Mouse (Mus musculus) heart, adult 9 months (tissue): ENCODE data around the gene Rgs1.

Experiments
- DNase-seq, 2 experiments: peaks; one replicate each; pipeline ENCODE4 v3.0.0; 2022; ENCODE audit warnings: low spot score in 2 of 2

The Rgs1 gene

DNA sequence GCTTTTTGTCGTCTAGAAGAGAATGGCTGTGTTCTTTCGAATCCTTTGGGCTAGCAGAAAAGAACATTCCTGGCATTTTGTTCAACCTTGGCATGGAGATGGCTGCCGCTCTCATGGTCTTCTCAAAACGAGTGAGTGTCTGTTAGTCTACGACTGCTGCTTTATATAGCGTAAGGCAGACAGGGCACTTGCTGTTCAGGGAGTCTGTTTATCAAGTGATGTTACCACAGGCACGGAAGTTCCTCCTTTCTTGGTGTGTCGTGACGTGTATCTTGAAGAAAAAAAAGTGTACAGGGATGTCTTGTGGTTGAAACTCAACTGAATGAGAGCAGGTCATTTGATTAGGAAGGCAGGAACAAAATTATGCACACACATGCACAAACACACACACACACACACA is at the start of gene Rgs1:
TSS of gene Rgs1 (minus strand) at position 320 of the 400 bp plus-strand sequence.
- no peak for DNase-seq

- DNase-seq = no peak
Observed at GRCm38 (mm10) chr1:144283020-144284014, 34.3 kb upstream of the Rgs1 start.

GRCm38 (mm10) chr1:144280056-144280455 is 31.0 kb upstream of the Rgs1 start:
- DNase-seq = no peak

GRCm38 (mm10) chr1:144272991-144273390 is 23.9 kb upstream of the Rgs1 start:
- no peak for DNase-seq

- DNase-seq = no peak
Observed at GRCm38 (mm10) chr1:144269112-144269511, 20.1 kb upstream of the Rgs1 start.

DNA sequence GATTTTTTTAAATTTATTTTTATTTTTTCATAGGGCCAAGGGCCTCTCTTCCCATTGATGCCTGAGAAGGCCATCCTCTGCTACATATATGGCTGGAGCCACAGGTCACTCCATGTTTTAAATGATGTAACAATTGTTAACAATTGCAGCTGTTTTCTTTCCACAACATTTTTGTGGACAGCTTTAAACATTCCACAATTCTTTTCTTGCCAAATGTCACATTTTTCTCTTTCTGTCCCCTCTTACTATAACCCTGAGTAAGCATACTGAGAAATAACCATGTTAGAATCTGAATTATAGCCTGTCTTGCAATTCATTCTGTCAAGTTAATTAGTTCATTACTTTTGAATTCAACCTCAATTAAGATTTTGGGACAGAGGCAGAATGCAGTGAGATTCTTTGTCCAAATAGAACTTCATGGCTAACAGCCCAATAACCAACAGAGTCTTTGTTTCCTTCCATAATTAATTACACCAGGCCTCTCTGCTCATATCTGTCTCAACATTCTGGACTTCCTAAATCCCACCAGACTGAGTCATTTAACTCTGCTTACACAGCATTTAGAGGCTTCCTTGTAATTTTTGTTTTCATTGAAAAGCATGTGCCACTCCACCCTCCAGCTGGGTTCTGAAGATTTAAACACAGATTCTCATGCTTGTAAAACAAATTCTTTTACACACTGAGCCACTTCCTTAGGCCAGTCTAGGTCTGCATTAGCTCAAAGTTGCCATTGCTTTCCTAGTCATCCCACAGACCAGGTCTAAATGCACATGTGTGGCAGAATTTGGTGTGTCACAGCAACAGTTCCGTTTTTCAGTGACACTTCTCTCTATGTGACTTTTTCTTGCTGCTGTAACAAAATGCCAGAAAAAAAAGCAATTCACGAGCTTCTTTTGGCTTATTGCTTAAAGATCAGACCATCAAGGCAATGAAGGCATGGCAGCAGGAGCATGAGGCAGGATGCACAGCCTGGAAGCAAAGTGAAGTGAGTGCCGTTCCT is 18.7 kb upstream of the Rgs1 start:
- DNase-seq = peak; percentile 4 to 15

DNA sequence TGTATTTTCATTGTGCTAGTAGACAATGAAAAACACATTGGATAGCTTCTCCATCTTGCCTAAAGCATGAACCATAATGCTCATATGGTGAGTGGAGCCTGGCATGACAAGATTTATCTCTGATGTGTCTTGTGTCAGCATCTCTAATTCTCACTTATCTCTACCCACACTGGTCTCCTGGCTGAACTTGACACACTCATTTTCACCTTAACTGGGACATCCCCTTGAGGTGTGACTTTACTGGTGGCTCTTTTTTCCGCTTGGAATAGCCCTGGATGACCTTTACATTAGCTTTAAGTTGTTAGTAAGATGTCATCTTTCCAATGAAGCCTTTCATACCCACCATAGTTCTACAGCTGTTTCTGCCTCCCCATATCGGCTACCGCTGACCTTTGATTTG is 15.0 kb upstream of the Rgs1 start:
- no peak for DNase-seq

DNA sequence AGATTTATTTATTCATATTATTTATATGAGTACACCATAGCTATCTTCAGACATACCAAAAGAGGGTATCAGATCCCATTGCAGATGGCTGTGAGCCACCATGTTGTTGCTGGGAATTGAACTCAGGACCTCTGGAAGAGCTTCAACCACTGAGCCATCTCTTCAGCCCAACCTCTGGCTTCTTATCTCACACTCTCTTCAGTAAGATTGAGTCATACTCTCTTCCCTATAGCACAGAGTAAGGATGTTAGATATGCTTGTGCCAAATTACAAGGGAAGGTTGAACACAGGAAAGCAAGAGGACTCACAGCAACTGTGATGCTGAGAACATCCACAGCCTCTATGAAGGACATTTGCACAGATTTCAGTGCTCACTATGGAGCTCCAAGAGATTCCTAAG is 13.0 kb upstream of the Rgs1 start:
- no peak for DNase-seq

DNA sequence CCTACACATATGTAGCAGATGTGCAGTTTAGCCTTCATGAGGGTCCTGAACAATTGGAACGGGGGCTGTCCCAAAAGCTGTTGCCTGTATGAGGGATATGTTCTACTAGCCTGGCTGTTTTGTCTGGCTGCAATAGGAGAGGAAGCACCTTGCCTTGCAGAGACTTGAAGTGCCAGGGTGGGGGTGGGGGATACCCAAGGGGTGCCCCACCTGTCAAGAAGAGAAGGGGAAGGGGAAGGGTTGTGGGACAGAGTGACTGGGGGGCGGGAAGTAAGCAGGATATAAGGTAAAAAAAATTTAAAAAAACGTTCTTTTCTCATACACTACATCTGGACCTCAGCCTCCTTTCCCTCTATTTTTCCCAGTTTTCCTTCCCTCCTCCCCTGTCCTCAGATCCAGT is 9.7 kb upstream of the Rgs1 start:
- DNase-seq = no peak

- no peak for DNase-seq
Observed at GRCm38 (mm10) chr1:144256556-144257331, 7.7 kb upstream of the Rgs1 start.

DNA sequence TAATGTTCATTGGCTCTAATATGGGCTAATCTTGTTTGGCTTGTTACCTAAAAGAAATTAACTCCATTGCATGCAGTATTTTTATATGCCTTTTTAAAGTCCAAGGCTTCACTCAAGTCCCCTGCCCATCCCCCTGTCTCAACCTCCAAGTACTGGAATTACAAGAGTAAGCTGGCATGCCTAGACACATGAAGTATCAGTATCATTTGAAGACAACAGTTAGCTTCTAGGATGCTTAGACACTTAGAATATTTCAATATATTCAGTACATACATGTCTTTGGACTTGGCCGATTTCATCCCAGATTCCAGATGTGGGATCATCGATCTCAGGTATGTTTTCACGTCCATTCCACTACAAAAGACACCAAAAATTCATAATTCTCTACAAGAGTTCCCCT is 836 bp downstream of the Rgs1 start:
- DNase-seq = no peak

- no peak for DNase-seq
Observed at GRCm38 (mm10) chr1:144247382-144247781, 1.7 kb downstream of the Rgs1 start.

GRCm38 (mm10) chr1:144243511-144243910 is 5.5 kb downstream of the Rgs1 start:
- peak in 1 of 2 experiments; percentile 12 for DNase-seq

DNA sequence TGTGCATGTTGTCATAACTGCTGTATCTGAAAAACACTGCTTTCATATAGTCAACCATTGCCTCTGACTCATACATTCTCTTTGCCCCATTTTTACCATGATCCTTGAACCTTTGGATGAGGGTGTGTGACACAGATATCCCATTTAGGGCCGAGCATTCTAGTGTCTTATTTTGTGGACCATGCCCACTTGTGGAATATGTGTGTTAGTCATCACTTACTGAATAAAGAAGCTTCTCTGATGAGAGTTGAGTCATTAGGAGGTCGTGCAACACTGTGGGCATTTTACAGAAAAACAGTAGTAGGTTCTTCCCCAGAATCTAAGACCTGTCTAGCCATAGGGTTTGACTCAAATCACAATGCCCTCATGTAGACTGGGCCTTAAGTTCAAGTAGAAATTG is 9.8 kb downstream of the Rgs1 start:
- DNase-seq = no peak

DNA sequence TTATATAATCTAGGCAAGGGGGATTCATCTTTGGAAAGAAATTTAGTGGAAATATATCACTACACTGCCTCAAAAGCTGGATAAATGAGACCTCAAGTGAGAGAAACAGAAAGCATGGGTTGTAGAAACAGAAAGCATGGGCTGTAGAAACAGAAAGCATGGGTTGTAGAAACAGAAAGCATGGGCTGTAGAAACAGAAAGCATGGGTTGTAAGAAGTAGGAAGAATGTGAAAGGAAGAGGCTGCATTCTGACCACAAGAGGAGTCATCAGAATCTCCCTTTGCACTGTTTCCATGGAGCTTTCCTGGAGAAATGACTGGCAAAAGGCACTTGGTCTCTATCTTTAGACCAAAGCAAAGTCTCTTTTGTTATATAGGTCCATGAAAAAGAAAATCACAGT is 33.8 kb downstream of the Rgs1 start:
- no peak for DNase-seq

GRCm38 (mm10) chr1:144210912-144211311 is 38.1 kb downstream of the Rgs1 start:
- no peak for DNase-seq

DNA sequence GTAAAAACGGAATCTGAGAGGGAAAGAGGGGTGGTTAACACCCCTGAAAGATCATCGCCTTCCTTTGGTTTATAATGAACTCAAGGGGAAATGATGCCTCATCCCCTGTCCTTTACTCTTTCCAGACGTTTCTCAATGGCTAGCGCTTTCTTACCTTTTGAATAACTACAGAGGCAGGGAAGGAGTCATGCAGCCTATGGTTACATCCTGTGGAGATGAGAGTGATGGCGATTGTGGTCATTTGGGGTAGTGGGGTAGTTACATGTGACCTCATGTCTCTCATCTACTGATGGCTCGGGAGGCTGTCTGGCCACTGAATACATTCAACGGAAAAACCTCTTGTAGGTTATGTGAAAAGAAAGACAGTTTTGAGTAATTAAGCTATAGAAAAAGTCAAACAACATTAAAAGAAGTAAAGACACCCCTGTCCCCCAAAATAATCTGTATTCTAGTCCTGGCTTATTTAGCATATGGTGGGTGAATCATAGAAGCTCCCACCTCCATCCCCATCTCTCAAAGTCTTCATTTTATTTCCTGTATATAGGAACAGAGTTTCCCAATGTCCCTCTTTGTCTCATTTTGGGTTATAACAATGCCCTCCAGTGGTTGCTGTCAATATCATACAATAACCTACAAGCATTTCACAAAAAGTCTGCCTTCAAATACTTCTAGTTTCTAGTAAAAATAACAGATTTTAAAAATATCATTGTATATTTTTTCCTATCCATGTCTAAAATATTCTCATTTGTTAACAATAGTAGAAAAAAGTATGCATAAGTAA is 42.6 kb downstream of the Rgs1 start:
- DNase-seq = no peak

GRCm38 (mm10) chr1:144204766-144205165 is 44.3 kb downstream of the Rgs1 start:
- DNase-seq = no peak

- DNase-seq = no peak
Observed at GRCm38 (mm10) chr1:144202939-144203338, 46.1 kb downstream of the Rgs1 start.

GRCm38 (mm10) chr1:144200496-144200895 is 48.5 kb downstream of the Rgs1 start:
- DNase-seq = peak; percentile 14 to 29

- DNase-seq = no peak
Observed at GRCm38 (mm10) chr1:144199538-144199937, 49.5 kb downstream of the Rgs1 start.
